Mouse (Mus musculus): ENCODE results near the gene Pglyrp4. TPM values are rescaled to one million over a fixed set of nuclear protein-coding genes. Genes with fewer than 3 reads are reported as not detected.
"Not testable (repeated sequence)": the region's sequence is repeated elsewhere in the genome, so short reads cannot be mapped to it uniquely, and the experiment has no call there.

Gene Pglyrp4
- total RNA-seq (2021), result not detected
- long read RNA-seq, experiment 1, result 0 reads
- long read RNA-seq, experiment 2, result 0 reads

DNA sequence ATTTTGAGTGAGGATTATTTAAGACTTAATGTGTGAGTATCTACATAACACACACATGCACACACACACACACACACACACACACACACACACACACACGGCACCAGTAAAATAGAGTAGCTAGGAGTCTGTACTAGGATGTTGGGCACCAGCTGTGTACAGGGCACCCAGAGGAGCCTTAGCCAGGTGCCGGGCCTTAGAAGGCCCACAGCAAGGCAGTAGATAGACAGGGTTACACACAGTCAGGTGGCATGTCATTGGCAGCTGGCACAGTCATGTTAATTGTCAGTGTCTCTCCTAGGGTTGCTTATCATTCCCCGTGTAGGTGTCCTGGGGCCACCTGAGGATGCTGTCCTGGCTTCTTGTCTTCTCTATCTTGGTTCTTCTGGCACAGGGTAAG, at the start of gene Pglyrp4:
Gene Pglyrp4, plus strand, starts transcription at position 301 of the 400 bp plus-strand sequence.
- DNase-seq, result no peak
- intact Hi-C loops (cut with DNase I), result no loop called here

DNA sequence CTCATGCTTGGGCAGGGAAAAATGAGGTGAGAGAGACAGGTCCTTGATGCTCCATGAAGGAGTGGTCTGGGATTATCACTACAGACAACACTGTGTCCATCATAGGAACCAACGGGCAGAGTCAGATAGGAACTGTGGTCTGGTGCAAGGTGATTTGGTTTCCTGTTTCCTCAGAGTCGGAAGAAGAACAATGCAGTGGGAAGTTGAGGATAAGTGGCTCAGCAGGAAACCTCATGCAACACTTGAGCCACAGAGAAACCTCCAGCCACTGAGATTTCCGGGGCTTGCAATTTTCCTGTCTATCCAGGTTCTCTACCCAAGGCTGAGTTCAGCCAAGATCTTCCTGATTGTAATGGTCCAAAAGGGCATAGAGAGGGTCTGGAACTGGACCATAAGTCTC, 48.0 kb upstream of the Pglyrp4 start:
- intact Hi-C loops (cut with DNase I), result no loop called here
- DNase-seq, result no peak

DNA sequence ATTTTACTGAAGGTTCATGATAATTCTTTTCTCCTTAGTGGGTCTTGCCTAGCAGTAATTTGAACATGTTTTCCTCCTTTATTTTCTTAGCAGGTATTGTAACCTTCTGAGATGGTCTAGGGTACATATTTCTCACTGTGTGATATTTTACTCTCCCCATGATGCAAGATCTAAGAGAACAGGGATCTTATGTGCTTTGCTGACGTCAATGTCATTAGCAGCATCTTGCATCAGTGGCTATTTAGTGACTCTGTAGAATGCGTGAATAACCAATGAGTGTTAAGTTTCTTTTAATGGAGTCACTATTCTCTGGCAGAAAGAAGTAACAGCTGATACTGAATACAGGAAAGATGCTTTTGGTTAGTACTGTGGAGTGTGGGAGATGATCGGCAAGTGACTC, 42.8 kb upstream of the Pglyrp4 start:
- intact Hi-C loops (cut with DNase I), result no loop called here
- no peak for DNase-seq

DNA sequence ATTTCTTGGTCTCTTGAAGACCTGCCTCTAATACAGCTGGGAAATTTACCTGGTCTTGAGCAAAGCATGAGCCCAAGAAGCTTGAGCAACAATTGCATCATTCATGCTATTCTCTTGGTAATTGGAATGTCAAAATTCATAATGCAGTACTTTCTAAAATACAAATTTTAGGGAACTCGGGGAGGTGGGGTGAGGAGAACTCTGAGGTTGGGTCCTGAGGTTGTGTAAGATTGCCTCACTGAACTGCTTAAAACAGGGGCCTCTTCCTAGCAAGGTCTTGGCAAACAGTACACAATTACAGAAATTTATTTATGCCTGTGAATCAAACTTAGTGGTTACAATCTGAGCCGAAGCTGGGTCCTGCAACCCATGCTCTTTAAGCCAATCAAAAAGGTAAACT, 39.9 kb upstream of the Pglyrp4 start:
- DNase-seq, result no peak
- intact Hi-C loops (cut with DNase I), result no loop called here

DNA sequence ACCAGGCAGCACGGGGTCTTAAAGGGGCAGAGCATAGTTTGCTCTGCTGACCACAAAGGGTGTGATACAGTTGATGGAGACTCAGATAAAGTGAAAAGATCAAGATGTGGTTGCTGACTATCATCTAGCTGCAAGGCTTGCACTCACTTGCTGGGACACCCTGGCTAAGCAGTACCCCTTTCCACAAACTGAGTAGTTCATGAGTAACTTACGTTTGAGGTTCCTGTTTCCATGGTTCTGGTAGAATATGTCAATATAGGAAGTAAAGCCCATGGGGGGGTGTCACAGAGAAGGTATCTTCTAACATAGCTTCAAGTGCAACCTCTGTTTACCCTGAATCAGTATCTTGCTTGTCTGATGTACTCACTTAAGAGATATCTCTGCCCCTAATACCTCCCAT, 33.2 kb upstream of the Pglyrp4 start:
- intact Hi-C loops (cut with DNase I), result no loop called here
- DNase-seq, result no peak

DNA sequence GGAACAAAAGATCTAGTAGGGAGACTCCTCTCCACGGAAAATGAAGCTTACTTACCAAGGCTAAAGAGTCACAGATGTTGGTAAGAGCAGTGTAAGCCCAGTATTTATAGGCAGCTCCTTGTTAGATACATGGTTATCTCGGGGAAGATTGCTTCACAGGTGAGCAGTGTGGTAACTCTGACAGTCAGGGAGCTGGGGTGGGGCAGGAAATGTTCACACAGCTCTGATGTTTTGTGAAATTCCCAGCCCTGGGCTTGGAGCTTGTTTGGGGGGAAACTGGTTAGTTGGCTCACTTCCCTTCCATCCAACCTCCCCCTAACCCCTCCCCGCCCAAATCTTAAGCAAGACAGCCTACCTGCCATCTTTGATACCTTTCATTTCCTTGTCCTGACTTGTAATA, 31.1 kb upstream of the Pglyrp4 start, which contains the start of gene S100a9:
Gene S100a9, minus strand, starts transcription at position 109 of the 400 bp plus-strand sequence.
- intact Hi-C loops (cut with DNase I), result no loop called here
- no peak for DNase-seq

DNA sequence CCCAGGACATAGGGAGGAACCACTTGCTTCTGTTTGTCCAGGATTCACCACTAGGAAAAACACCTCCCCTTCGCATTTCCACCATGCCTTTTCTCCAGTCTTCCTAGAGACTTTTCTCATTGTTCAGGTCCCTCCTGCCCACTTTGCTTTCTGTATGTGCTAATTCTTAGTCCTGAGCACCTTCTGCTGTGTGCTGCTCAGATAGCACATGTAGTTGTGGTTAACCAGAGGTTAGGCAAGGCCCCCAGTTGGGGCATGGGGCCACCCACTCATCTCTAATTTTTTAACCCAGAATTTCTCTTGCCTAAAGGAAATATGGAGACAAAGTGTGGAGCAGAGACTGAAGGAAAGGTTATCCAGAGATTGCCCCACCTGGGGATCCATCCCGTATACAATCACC, 24.5 kb upstream of the Pglyrp4 start:
- intact Hi-C loops (cut with DNase I), result loop anchor here (10.0 kb wide), 2 partner anchors 177 to 287 kb away; partner anchors contain the start of gene S100a14
- DNase-seq, result no peak

DNA sequence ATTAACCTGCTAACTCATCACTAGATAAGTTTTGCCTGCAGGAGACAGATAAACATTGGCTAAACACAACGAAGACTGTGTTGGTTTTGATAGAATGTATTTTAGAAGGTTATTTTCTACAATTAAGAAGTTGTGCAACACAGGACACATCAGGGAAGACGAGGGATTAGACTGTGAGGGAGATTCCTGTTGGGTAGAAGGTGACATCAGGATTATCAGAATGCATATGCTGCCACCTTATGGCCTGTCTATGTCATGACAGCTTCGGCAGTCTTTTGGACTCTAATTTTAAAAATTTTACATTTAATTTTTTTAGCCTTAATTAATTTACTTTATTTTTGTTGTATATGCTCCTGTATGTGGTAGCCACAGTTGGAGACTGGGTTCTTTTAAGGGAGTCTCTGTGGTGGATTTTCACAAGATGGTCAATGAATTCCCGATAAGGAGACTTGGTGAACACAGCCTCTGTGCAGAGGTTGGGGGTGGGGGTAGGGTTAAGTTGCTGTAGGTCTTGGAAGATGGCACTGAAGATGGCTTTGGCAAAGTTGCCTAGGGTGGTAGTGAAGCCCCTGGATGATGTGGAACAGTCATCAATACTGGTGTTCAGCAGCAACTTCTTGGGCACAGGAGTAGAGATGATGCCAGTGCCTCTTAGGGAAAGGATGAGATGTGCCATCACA, 18.0 kb upstream of the Pglyrp4 start:
- intact Hi-C loops (cut with DNase I), result loop anchor here (5.0 to 10.0 kb wide), 4 partner anchors 46 to 294 kb away; partner anchors contain the start of genes S100a14 and Snapin
- peak; percentile 12 to 52 for DNase-seq

DNA sequence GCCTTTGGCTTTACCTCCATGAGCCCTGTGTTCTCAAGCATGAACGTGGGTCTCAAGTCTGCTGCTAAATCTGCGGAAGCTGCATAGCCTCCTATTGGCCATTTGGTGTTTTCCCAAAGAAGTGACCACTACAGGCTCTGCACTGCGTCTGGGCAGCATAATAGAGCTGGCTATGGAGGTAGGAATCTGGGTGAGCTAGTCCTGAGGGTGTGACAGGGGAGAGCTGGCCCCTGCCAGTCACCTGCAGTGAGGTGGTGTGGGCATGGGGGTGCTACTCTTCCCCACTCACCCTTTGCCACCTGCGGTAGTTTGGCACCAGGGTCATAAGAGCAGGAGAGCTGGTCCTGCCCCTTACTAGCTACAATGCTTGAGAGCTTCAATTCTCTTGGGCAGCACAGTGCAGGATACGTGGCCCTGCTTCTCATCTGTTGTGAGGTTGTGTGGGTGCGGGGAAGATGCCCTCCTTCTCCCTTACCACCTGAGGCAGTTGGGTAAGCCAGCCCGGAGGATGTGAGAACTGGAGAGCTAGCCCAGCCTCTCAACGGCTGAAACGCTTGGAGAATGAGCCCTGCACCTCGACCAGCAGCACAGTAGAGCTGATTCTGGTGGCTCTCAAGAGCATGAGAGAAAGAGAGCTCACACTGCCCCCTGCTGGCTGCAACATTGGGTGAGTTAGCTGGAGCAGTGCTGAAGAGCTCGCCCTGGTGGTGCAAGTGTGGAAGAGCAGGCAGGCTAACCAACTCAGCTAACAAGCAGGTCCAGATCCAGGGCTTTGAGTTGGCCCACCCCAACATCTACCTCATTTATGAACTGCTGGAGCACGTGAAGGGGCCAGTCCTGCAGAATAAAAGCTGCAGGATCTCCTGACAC, 16.9 kb upstream of the Pglyrp4 start:
- intact Hi-C loops (cut with DNase I), result loop anchor here (5.0 to 10.0 kb wide), 4 partner anchors 48 to 295 kb away; partner anchors contain the start of genes S100a14 and Snapin
- DNase-seq, result peak; percentile 82 to 90

DNA sequence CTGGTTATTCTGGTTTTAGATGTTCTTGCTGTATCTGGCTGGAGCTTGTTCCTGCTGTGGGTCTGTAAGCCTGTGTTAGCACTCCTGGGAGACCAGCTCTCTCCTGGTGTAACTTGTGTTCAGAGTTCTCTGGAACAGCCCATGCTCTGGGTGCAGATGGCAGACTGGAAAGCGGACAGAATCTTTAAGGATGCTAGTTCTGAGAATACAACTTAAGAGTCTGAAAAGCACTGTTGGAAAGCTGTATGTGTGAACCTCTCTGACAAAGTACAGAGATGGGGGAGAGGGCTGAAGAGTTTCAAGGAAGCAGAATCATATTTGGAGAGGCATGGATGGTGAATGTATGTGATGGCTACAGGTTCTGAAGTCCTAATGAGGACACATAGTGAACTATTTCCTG, 23.0 kb downstream of the Pglyrp4 start:
- no peak for DNase-seq
- intact Hi-C loops (cut with DNase I), result no loop called here

DNA sequence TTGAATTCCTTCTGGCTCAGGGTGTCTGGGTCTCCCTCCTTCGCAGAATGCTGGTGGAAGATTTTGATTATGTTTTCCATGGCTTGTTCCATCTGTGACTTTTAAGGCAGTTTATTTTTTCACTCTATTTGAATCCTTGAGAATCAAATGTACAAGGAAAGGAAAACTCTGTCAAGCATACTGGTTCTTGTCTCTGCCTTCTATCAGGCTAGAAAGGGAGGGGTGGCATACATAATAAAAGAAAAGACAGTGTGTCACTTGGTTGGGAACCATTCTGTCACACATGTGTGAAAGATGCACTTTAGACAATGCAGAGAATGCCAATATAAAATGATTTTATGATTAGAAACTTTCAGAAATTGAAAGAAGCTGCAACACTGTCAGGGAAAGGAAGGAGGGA, 51.1 kb downstream of the Pglyrp4 start, which contains the start of gene Gm5849:
Gene Gm5849, minus strand, starts transcription at position 101 of the 400 bp plus-strand sequence.
- DNase-seq; intact Hi-C loops (cut with DNase I): not testable (repeated sequence)

Other genes with a start within 250 kb of the Pglyrp4 start
- 10 to 100 TPM; 51.3 to 52.6 TPM for gene Snapin, start 235.9 kb upstream of the Pglyrp4 start, total RNA-seq (2021)
- gene Chtop, start 217.4 kb upstream of the Pglyrp4 start, total RNA-seq (2021), result 100 to 1,000 TPM; 101 to 123 TPM
- gene S100a1, start 212.5 kb upstream of the Pglyrp4 start, total RNA-seq (2021), result 100 to 1,000 TPM; 516 to 570 TPM
- gene S100a13, start 212.5 kb upstream of the Pglyrp4 start, total RNA-seq (2021), result 10 to 100 TPM; 29.1 to 29.8 TPM
- gene S100a14, start 200.1 kb upstream of the Pglyrp4 start, total RNA-seq (2021), result 1 to 10 TPM in 1 of 2 experiments, under 1 TPM in 1; 0.74 to 1.7 TPM
- gene S100a16, start 189.7 kb upstream of the Pglyrp4 start, total RNA-seq (2021), result 10 to 100 TPM; 77.3 to 86.0 TPM
- not detected for gene S100a3, start 166.3 kb upstream of the Pglyrp4 start, total RNA-seq (2021)
- gene S100a2, start 136.7 kb upstream of the Pglyrp4 start, total RNA-seq (2021), result not detected
- not detected for gene Gm42674, start 125.0 kb upstream of the Pglyrp4 start, total RNA-seq (2021)
- gene S100a4, start 123.1 kb upstream of the Pglyrp4 start, total RNA-seq (2021), result 10 to 100 TPM; 12.2 to 14.3 TPM
- gene S100a5, start 118.4 kb upstream of the Pglyrp4 start, total RNA-seq (2021), result not detected
- 10 to 100 TPM; 62.2 to 71.0 TPM for gene S100a6, start 114.0 kb upstream of the Pglyrp4 start, total RNA-seq (2021)
- under 1 TPM in 1 of 2 experiments, not detected in 1; 0.17 TPM for gene S100a7a, start 72.9 kb upstream of the Pglyrp4 start, total RNA-seq (2021)
- gene S100a8, start 57.9 kb upstream of the Pglyrp4 start, total RNA-seq (2021), result 1 to 10 TPM; 2.6 to 2.8 TPM
- gene S100a9, start 31.2 kb upstream of the Pglyrp4 start, total RNA-seq (2021), result 1 to 10 TPM; 3.7 to 5.4 TPM
- gene Gm5849, start 51.0 kb downstream of the Pglyrp4 start, total RNA-seq (2021), result not detected